Mouse (Mus musculus): ENCODE measurements around the gene Pafah1b1. TPM values are rescaled to one million over a fixed set of nuclear protein-coding genes. Genes with fewer than 3 reads are reported as not detected.
A peak's percentile ranks its signal among the peaks of the same experiment; 100 is the strongest.

Pafah1b1 gene
- polyA plus RNA-seq, 1 experiment from 2014 or later = 102 TPM

DNA sequence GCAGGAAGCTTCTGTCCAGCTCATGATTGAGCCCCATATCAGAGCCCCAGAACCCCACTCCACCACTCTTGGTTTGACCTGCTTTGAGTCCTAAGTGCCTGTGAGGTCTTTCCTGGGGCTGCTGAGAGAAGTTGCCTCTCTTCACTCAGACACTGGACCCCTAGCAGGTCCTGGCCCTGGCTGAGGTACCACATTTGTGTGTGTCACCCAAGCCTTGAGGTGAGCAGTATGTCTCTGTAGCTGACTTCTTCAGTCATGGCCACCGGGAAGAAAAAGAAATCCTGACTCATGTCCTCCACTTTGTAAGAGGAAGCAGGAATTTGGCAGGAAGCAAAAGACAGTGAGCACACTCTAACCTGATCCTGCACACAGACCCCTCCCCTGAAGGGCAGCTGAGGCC is 84.8 kb downstream of the Pafah1b1 start:
- 72% methylated on average over 1 of the region's 1 CpGs for WGBS

DNA sequence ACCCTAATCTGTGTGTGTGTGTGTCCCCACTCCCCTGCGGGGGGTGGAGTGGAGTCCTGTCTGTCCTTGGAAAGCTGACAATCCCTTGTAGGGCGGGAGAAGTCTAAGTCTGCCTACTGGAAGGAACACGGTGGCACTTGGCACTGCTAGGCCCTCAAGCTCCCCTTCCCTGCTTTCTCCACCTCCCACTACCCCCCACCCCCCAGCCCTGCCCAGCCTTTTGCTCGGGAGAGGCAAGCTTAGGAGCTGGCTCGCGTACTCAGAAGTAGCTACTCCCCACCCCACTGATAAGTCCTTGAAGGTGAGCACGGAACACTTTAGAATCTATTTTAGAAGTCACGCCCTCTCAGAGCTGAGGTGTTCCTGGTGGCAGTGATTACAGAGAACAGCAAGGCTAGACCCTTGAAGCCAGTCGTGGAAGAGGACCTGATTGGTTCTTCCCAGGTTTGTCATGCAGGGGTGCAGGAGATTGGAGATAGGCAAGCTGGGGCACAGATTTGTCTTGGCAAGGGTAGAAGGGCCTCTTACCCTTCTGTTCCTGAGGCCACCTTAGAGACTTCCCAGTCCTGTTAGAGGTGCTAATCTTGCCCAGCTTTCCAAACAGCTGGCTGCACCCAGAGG is 85.6 kb downstream of the Pafah1b1 start:
- peak overlapping the region; percentile 84 for H3K9ac ChIP-seq (replicated peaks; ENCODE audit: low read length)
- 11% methylated on average over 9 of the region's 9 CpGs for WGBS
- H3K4me2 ChIP-seq (ENCODE audit: low read depth, low read length) = peak overlapping the region; percentile 94
- no peaks in the 10 kb centered on the region; the same call in 1 of the 2 replicates for H3K4me1 ChIP-seq (ENCODE audit: control insufficient read depth, insufficient read depth, low read length)
- DNase-seq (ENCODE audit: low spot score) (no peak), ATAC-seq (replicated peaks; ENCODE audit: insufficient number of reproducible peaks, low FRiP score, low TSS enrichment, low read depth) (no peak)
- H3K27me3 ChIP-seq (ENCODE audit: control insufficient read depth, insufficient read depth, low read length) = no peaks in the 10 kb centered on the region
- peak overlapping the region; percentile 70 for H3K4me3 ChIP-seq (ENCODE audit: low read depth, low read length)
- 0 out of 2 replicates have a peak overlapping the region, but pooled peaks have one; percentile 23 for H3K27ac ChIP-seq (replicated peaks; ENCODE audit: low read depth, low read length)
- H3K9me3 ChIP-seq (replicated peaks; ENCODE audit: control insufficient read depth, low read length) = no peaks in the 10 kb centered on the region
- no peaks in the 10 kb centered on the region for H3K36me3 ChIP-seq (replicated peaks; ENCODE audit: control insufficient read depth, insufficient read depth, low read depth, low read length)

More for the DNA sequence above, 84.8 kb downstream of the Pafah1b1 start:
- no peaks in the 10 kb centered on the region for H3K27me3 ChIP-seq (ENCODE audit: control insufficient read depth, insufficient read depth, low read length)
- no peaks in the 10 kb centered on the region; the same call in 1 of the 2 replicates for H3K4me1 ChIP-seq (ENCODE audit: control insufficient read depth, insufficient read depth, low read length)
- ATAC-seq (replicated peaks; ENCODE audit: insufficient number of reproducible peaks, low FRiP score, low TSS enrichment, low read depth) (no peak), DNase-seq (ENCODE audit: low spot score) (no peak)
- H3K27ac ChIP-seq (replicated peaks; ENCODE audit: low read depth, low read length) = no peak overlapping the region
- H3K36me3 ChIP-seq (replicated peaks; ENCODE audit: control insufficient read depth, insufficient read depth, low read depth, low read length) = no peaks in the 10 kb centered on the region
- H3K9ac ChIP-seq (replicated peaks; ENCODE audit: low read length) = no peak overlapping the region
- no peak overlapping the region for H3K4me2 ChIP-seq (ENCODE audit: low read depth, low read length)
- no peak overlapping the region for H3K4me3 ChIP-seq (ENCODE audit: low read depth, low read length)
- no peaks in the 10 kb centered on the region for H3K9me3 ChIP-seq (replicated peaks; ENCODE audit: control insufficient read depth, low read length)

GRCm38 (mm10) chr11:74637971-74638790 is 86.3 kb downstream of the Pafah1b1 start:
- ATAC-seq (replicated peaks; ENCODE audit: insufficient number of reproducible peaks, low FRiP score, low TSS enrichment, low read depth) = peak; percentile 85
- Histone ChIP-seq H3K4me3 (ENCODE audit: low read depth, low read length) (peak overlapping the region; percentile 70), H3K9ac (replicated peaks; ENCODE audit: low read length) (peak overlapping the region; percentile 84), H3K9me3 (replicated peaks; ENCODE audit: control insufficient read depth, low read length) (no peaks in the 10 kb centered on the region), H3K27me3 (ENCODE audit: control insufficient read depth, insufficient read depth, low read length) (no peaks in the 10 kb centered on the region), H3K4me2 (ENCODE audit: low read depth, low read length) (peak overlapping the region; percentile 94), H3K36me3 (replicated peaks; ENCODE audit: control insufficient read depth, insufficient read depth, low read depth, low read length) (no peaks in the 10 kb centered on the region), H3K27ac (replicated peaks; ENCODE audit: low read depth, low read length) (peak overlapping the region; percentile 60), H3K4me1 (ENCODE audit: control insufficient read depth, insufficient read depth, low read length) (no peaks in the 10 kb centered on the region; the same call in 1 of the 2 replicates)
- under 1% methylated on average over 82 of the region's 86 CpGs for WGBS
- peak; percentile 81 for DNase-seq (ENCODE audit: low spot score)

DNA sequence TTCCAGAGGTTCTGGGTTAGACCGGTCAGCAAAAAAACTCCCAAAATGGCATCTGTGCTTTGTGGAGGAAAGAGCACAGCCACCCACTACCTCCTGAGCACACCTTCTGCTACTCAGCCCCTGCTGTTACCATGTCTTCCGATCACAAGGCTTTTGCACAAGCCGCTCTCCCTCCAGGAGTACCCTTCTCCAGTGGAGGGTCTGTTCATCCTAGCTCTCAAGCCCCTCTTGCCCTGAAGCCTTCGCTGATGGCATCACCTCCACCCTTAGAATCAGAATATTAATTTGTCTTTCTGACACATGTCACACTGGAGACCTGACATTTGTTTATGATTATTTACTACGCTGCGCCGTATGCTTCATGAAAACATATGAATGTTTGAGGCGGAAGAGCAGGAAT is 87.0 kb downstream of the Pafah1b1 start:
- Histone ChIP-seq H3K27ac (replicated peaks; ENCODE audit: low read depth, low read length) (no peak overlapping the region), H3K4me1 (ENCODE audit: control insufficient read depth, insufficient read depth, low read length) (no peaks in the 10 kb centered on the region; the same call in 1 of the 2 replicates), H3K9ac (replicated peaks; ENCODE audit: low read length) (peak overlapping the region; percentile 84), H3K9me3 (replicated peaks; ENCODE audit: control insufficient read depth, low read length) (no peaks in the 10 kb centered on the region), H3K36me3 (replicated peaks; ENCODE audit: control insufficient read depth, insufficient read depth, low read depth, low read length) (no peaks in the 10 kb centered on the region), H3K4me3 (ENCODE audit: low read depth, low read length) (peak overlapping the region; percentile 70), H3K27me3 (ENCODE audit: control insufficient read depth, insufficient read depth, low read length) (no peaks in the 10 kb centered on the region), H3K4me2 (ENCODE audit: low read depth, low read length) (peak overlapping the region; percentile 94)
- WGBS = 22% methylated on average over 8 of the region's 8 CpGs
- ATAC-seq (replicated peaks; ENCODE audit: insufficient number of reproducible peaks, low FRiP score, low TSS enrichment, low read depth) (no peak), DNase-seq (ENCODE audit: low spot score) (no peak)

GRCm38 (mm10) chr11:74634490-74635275 is 89.8 kb downstream of the Pafah1b1 start:
- ATAC-seq (replicated peaks; ENCODE audit: insufficient number of reproducible peaks, low FRiP score, low TSS enrichment, low read depth) = no peak

GRCm38 (mm10) chr11:74631880-74632789 is 92.3 kb downstream of the Pafah1b1 start:
- no peak overlapping the region for H3K4me2 ChIP-seq (ENCODE audit: low read depth, low read length)
- H3K4me3 ChIP-seq (ENCODE audit: low read depth, low read length) = no peak overlapping the region
- no peaks in the 10 kb centered on the region for H3K27me3 ChIP-seq (ENCODE audit: control insufficient read depth, insufficient read depth, low read length)
- no peak for ATAC-seq (replicated peaks; ENCODE audit: insufficient number of reproducible peaks, low FRiP score, low TSS enrichment, low read depth)
- H3K27ac ChIP-seq (replicated peaks; ENCODE audit: low read depth, low read length) = no peak overlapping the region
- no peaks in the 10 kb centered on the region for H3K9me3 ChIP-seq (replicated peaks; ENCODE audit: control insufficient read depth, low read length)
- H3K9ac ChIP-seq (replicated peaks; ENCODE audit: low read length) = no peak overlapping the region
- no peaks in the 10 kb centered on the region for H3K4me1 ChIP-seq (ENCODE audit: control insufficient read depth, insufficient read depth, low read length)
- DNase-seq (ENCODE audit: low spot score) = no peak
- 77% methylated on average over 7 of the region's 7 CpGs for WGBS
- H3K36me3 ChIP-seq (replicated peaks; ENCODE audit: control insufficient read depth, insufficient read depth, low read depth, low read length) = no peaks in the 10 kb centered on the region

More at GRCm38 (mm10) chr11:74634490-74635275, 89.8 kb downstream of the Pafah1b1 start:
- Histone ChIP-seq H3K36me3 (replicated peaks; ENCODE audit: control insufficient read depth, insufficient read depth, low read depth, low read length) (no peaks in the 10 kb centered on the region), H3K9ac (replicated peaks; ENCODE audit: low read length) (no peak overlapping the region), H3K9me3 (replicated peaks; ENCODE audit: control insufficient read depth, low read length) (no peaks in the 10 kb centered on the region), H3K4me2 (ENCODE audit: low read depth, low read length) (no peak overlapping the region), H3K4me1 (ENCODE audit: control insufficient read depth, insufficient read depth, low read length) (no peaks in the 10 kb centered on the region; the same call in 1 of the 2 replicates), H3K27me3 (ENCODE audit: control insufficient read depth, insufficient read depth, low read length) (no peaks in the 10 kb centered on the region), H3K27ac (replicated peaks; ENCODE audit: low read depth, low read length) (no peak overlapping the region), H3K4me3 (ENCODE audit: low read depth, low read length) (no peak overlapping the region)
- peak; percentile 93 for DNase-seq (ENCODE audit: low spot score)
- WGBS = 70% methylated on average over 5 of the region's 5 CpGs

DNA sequence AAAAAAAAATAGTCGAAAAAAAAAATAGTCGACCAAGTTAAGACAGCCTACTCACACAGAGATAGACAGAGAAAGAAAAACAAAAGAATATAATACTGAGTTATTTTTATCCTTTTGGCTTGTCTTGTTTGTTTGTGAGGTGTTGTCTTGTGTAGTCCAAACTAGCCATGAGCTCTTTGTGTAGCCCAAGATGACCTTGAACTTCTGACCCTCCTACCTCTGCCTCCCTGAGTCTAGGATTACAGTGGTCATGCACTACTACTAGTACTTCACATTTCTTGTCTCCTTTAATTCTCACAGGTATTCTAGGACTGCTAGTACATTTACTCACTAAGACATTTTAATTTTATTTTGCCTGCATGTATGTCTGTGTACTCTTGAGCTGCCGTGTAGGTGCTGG is 97.0 kb downstream of the Pafah1b1 start:
- no peak overlapping the region for H3K4me2 ChIP-seq (ENCODE audit: low read depth, low read length)
- no peaks in the 10 kb centered on the region for H3K27me3 ChIP-seq (ENCODE audit: control insufficient read depth, insufficient read depth, low read length)
- H3K4me3 ChIP-seq (ENCODE audit: low read depth, low read length) = no peak overlapping the region
- no peak for DNase-seq (ENCODE audit: low spot score)
- no peaks in the 10 kb centered on the region for H3K9me3 ChIP-seq (replicated peaks; ENCODE audit: control insufficient read depth, low read length)
- 89% methylated on average over 3 of the region's 3 CpGs for WGBS
- no peak for ATAC-seq (replicated peaks; ENCODE audit: insufficient number of reproducible peaks, low FRiP score, low TSS enrichment, low read depth)
- H3K36me3 ChIP-seq (replicated peaks; ENCODE audit: control insufficient read depth, insufficient read depth, low read depth, low read length) = no peaks in the 10 kb centered on the region
- no peak overlapping the region for H3K9ac ChIP-seq (replicated peaks; ENCODE audit: low read length)
- no peak overlapping the region for H3K27ac ChIP-seq (replicated peaks; ENCODE audit: low read depth, low read length)
- no peaks in the 10 kb centered on the region for H3K4me1 ChIP-seq (ENCODE audit: control insufficient read depth, insufficient read depth, low read length)
